Mouse (Mus musculus) adrenal gland, postnatal 36 days (tissue): Measurements from ENCODE around the gene Gm49387. TPM values are rescaled to one million over a fixed set of nuclear protein-coding genes. Genes with fewer than 3 reads are reported as not detected.

ENCODE experiments used
- DNase-seq, 2 experiments: peaks; one replicate each; pipeline ENCODE4 v3.0.0; 2021; ENCODE audit warnings: mixed read lengths in 1 of 2
- total RNA-seq, 2 experiments: library from RNA; stranded (reverse); gene quantifications; 2 replicates each; pipeline ENCODE4 v1.2.3; 2021

The Gm49387 gene
- total RNA-seq, 2 experiments from 2014 or later = not detected

GRCm38 (mm10) chr14:31525040-31525810 lies 115.5 kb downstream of the Gm49387 start:
- no peak for DNase-seq

- DNase-seq = peak in 1 of 2 experiments; percentile 39
These were observed 119.4 kb downstream of the Gm49387 start for GRCm38 (mm10) chr14:31521318-31521717.

GRCm38 (mm10) chr14:31519165-31519564 lies 121.5 kb downstream of the Gm49387 start:
- peak in 1 of 2 experiments; percentile 25 for DNase-seq

GRCm38 (mm10) chr14:31515895-31516294 lies 124.8 kb downstream of the Gm49387 start:
- no peak for DNase-seq

GRCm38 (mm10) chr14:31510322-31510721 lies 130.4 kb downstream of the Gm49387 start:
- no peak for DNase-seq

- DNase-seq = peak; percentile 77 to 80
These were observed 130.8 kb downstream of the Gm49387 start for GRCm38 (mm10) chr14:31509911-31510310.

GRCm38 (mm10) chr14:31506456-31506855 lies 134.2 kb downstream of the Gm49387 start:
- DNase-seq = no peak

- no peak for DNase-seq
These were observed 137.3 kb downstream of the Gm49387 start for GRCm38 (mm10) chr14:31503406-31503805.

Other genes with a start within 250 kb of the Gm49387 start
- 100 to 1,000 TPM; 147 to 211 TPM for gene Sh3bp5, start 204.8 kb downstream of the Gm49387 start, total RNA-seq
- gene Eaf1, start 146.5 kb downstream of the Gm49387 start, total RNA-seq = 10 to 100 TPM; 42.3 to 70.7 TPM
- 10 to 100 TPM; 20.4 to 21.3 TPM for gene Mettl6, start 145.8 kb downstream of the Gm49387 start, total RNA-seq
- not detected for gene Colq, start 49.5 kb downstream of the Gm49387 start, total RNA-seq
- 10 to 100 TPM; 48.3 to 73.1 TPM for gene Btd, start 150 bp upstream of the Gm49387 start, total RNA-seq
- gene Hacl1, start 408 bp upstream of the Gm49387 start, total RNA-seq = 10 to 100 TPM; 27.4 to 66.4 TPM
- gene Ankrd28, start 189.8 kb upstream of the Gm49387 start, total RNA-seq = 10 to 100 TPM; 17.0 to 27.0 TPM